Mouse (Mus musculus) myocyte (in vitro differentiated cells): ENCODE measurements at regions not wholly inside any gene's neighbourhood (a gene's known extent, or its start where the extent isn't known, plus 50 kb on each side); places are given as distances from the start of the nearest gene placed in this dataset.

Experiments used
- H3K27me3 ChIP-seq: one replicate; pipeline ENCODE4 v1.6.1; 2011; ENCODE audit not compliant: control insufficient read depth, insufficient read depth, insufficient read length
- H3K36me3 ChIP-seq: one replicate; pipeline ENCODE4 v1.6.1; 2011; ENCODE audit not compliant: control insufficient read depth, insufficient read depth
- H3K4me2 ChIP-seq: one replicate; pipeline ENCODE4 v1.6.1; 2011; ENCODE audit warnings: low read depth, control low read depth
- H3K4me3 ChIP-seq: one replicate; pipeline ENCODE4 v1.5.1; 2011; ENCODE audit warnings: mild to moderate bottlenecking, control low read depth, moderate library complexity
- H3K79me2 ChIP-seq: one replicate; pipeline ENCODE4 v1.6.1; 2011; ENCODE audit not compliant: control insufficient read depth, insufficient read depth
- H3ac ChIP-seq: one replicate; pipeline ENCODE4 v1.6.1; 2011; ENCODE audit not compliant: control insufficient read depth, insufficient read length
- CEBPB ChIP-seq: IDR thresholded peaks from 2 replicates; pipeline ENCODE4 v1.6.1; 2011; ENCODE audit warnings: mild to moderate bottlenecking, moderate library complexity; ENCODE audit not compliant: poor library complexity, insufficient read depth, severe bottlenecking
- MYOD1 ChIP-seq, 3 experiments: IDR thresholded peaks; one replicate each; pipeline ENCODE4 v1.6.1; 2011; ENCODE audit warnings: control low read depth in 2 of 3, low read depth in 2 of 3, mild to moderate bottlenecking in 2 of 3, moderate library complexity in 1 of 3; ENCODE audit not compliant: insufficient read length in 2 of 3, control insufficient read depth in 1 of 3
- MYOG ChIP-seq, 3 experiments: IDR thresholded peaks; one replicate each; pipeline ENCODE4 v1.6.1; 2011; ENCODE audit warnings: control low read depth in 2 of 3, low read depth in 2 of 3, mild to moderate bottlenecking in 2 of 3; ENCODE audit not compliant: insufficient read length in 2 of 3, control insufficient read depth in 1 of 3, insufficient read depth in 1 of 3
- POLR2AphosphoS2 ChIP-seq: IDR thresholded peaks from one replicate; pipeline ENCODE4 v1.6.1; 2011; ENCODE audit warnings: low read depth, control low read depth; ENCODE audit not compliant: insufficient read length
- REST ChIP-seq: IDR thresholded peaks from one replicate; pipeline ENCODE4 v1.6.1; 2011; ENCODE audit warnings: mild to moderate bottlenecking, control low read depth, moderate library complexity; ENCODE audit not compliant: insufficient read depth, insufficient read length
- TCF12 ChIP-seq: IDR thresholded peaks from one replicate; pipeline ENCODE4 v1.6.1; 2011; ENCODE audit warnings: mild to moderate bottlenecking, control low read depth; ENCODE audit not compliant: poor library complexity, insufficient read depth, severe bottlenecking
- USF1 ChIP-seq: IDR thresholded peaks from one replicate; pipeline ENCODE4 v1.6.1; 2011; ENCODE audit warnings: low read depth, mild to moderate bottlenecking, control low read depth, moderate library complexity

GRCm38 (mm10) chr9:89456666-89457065 lies 166.3 kb downstream of the Minar1 start:
- no peaks in the 10 kb centered on the region for H3K79me2 ChIP-seq
- no peaks in the 10 kb centered on the region for H3K27me3 ChIP-seq
- no peak overlapping the region for H3K4me3 ChIP-seq
- H3K4me2 ChIP-seq: no peak overlapping the region
- no peak overlapping the region for H3ac ChIP-seq
- H3K36me3 ChIP-seq: no peaks in the 10 kb centered on the region
- no peak for TF ChIP-seq TCF12
- TF ChIP-seq REST: peak; percentile 13

GRCm38 (mm10) chr9:89449656-89450055 lies 173.3 kb downstream of the Minar1 start:
- TF ChIP-seq REST (no peak), CEBPB (no peak), USF1 (no peak), MYOG (IDR thresholded peaks at IDR 0.05; ENCODE audit: control insufficient read depth in 1 of 3, insufficient read depth in 1 of 3, insufficient read length in 2 of 3, low read depth in 2 of 3) (no peak), POLR2AphosphoS2 (no peak), MYOD1 (IDR thresholded peaks at IDR 0.05; ENCODE audit: control insufficient read depth in 1 of 3, insufficient read length in 2 of 3, low read depth in 2 of 3) (no peak)
- Histone ChIP-seq H3K36me3 (no peaks in the 10 kb centered on the region), H3K79me2 (no peaks in the 10 kb centered on the region)

More at GRCm38 (mm10) chr9:89449656-89450055, 173.3 kb downstream of the Minar1 start:
- Histone ChIP-seq H3K4me3 (no peak overlapping the region), H3ac (no peak overlapping the region), H3K4me2 (no peak overlapping the region), H3K27me3 (no peaks in the 10 kb centered on the region)
